Mouse (Mus musculus) midbrain, embryonic 11.5 days (tissue): ENCODE data around the gene Igsf23. TPM values are rescaled to one million over a fixed set of nuclear protein-coding genes. Genes with fewer than 3 reads are reported as not detected.
"Not testable (repeated sequence)": the region's sequence is repeated elsewhere in the genome, so short reads cannot be mapped to it uniquely, and the experiment has no call there.

Experiments used
- ATAC-seq: fragments of 200-750 bp; cut with Nextera tagmentation; 2 replicates; pipeline ENCODE4 v1.8.0; 2017; ENCODE audit warnings: moderate TSS enrichment, moderate library complexity; ENCODE audit not compliant: low FRiP score
- DNase-seq: peaks from one replicate; pipeline ENCODE4 v3.0.0; 2015; ENCODE audit warnings: low spot score; ENCODE audit errors: missing footprints
- H3K27ac ChIP-seq: fragments of 300-500 bp; sonication (generic); 2 replicates; pipeline ENCODE4 v1.5.1; 2014; ENCODE audit warnings: low read depth, low read length
- H3K27me3 ChIP-seq: fragments of 300-500 bp; sonication (generic); 2 replicates; pipeline ENCODE4 v1.6.1; 2014; ENCODE audit warnings: mild to moderate bottlenecking, low read length, moderate library complexity, mixed read lengths; ENCODE audit not compliant: control insufficient read depth, insufficient read depth
- H3K36me3 ChIP-seq: fragments of 300-500 bp; sonication (generic); 2 replicates; pipeline ENCODE4 v1.6.1; 2014; ENCODE audit warnings: mild to moderate bottlenecking, low read length, moderate library complexity, mixed read lengths; ENCODE audit not compliant: control insufficient read depth, insufficient read depth
- H3K4me1 ChIP-seq: fragments of 300-500 bp; sonication (generic); 2 replicates; pipeline ENCODE4 v1.6.1; 2014; ENCODE audit warnings: low read length; ENCODE audit not compliant: control insufficient read depth, insufficient read depth
- H3K4me2 ChIP-seq: fragments of 300-500 bp; sonication (generic); 2 replicates; pipeline ENCODE4 v1.6.1; 2014; ENCODE audit warnings: mild to moderate bottlenecking, moderate library complexity
- H3K4me3 ChIP-seq: fragments of 300-500 bp; sonication (generic); 2 replicates; pipeline ENCODE4 v1.5.1; 2014; ENCODE audit warnings: low read depth, low read length
- H3K9ac ChIP-seq: fragments of 300-500 bp; sonication (generic); 2 replicates; pipeline ENCODE4 v1.6.1; 2014; ENCODE audit warnings: low read length
- H3K9me3 ChIP-seq: fragments of 300-500 bp; sonication (generic); 2 replicates; pipeline ENCODE4 v1.6.1; 2016; ENCODE audit warnings: low read length; ENCODE audit not compliant: control insufficient read depth
- WGBS: fragments of 180-500 bp; shearing (Covaris S2); extraction: QIAGEN DNeasy Blood & Tissue Kit; methylation state at CpG from one replicate; pipeline ENCODE4 v1.1.7; 2014; 5-methylcytosine and 5-hydroxymethylcytosine counted together
- polyA plus RNA-seq: library from polyadenylated mRNA; unstranded; fragments of >200 nt; fragmentation: Nextera tagmentation; extraction: Ambion mirVana; gene quantifications from 2 replicates; pipeline ENCODE4 v1.2.1, GENCODE M21; 2014

Igsf23 gene
- polyA plus RNA-seq, 1 experiment from 2014 or later = 0.20 TPM

GRCm38 (mm10) chr7:19940256-19940655 lies 10.3 kb downstream of the Igsf23 start:
- no peaks in the 10 kb centered on the region for H3K27me3 ChIP-seq
- no peaks in the 10 kb centered on the region for H3K36me3 ChIP-seq
- H3K4me1 ChIP-seq = no peaks in the 10 kb centered on the region
- H3K9ac ChIP-seq = no peak overlapping the region
- H3K9me3 ChIP-seq = no peaks in the 10 kb centered on the region
- ATAC-seq = no peak
- no peak overlapping the region for H3K4me2 ChIP-seq
- no peak for DNase-seq
- no peak overlapping the region for H3K27ac ChIP-seq
- H3K4me3 ChIP-seq = no peak overlapping the region
- 57% methylated on average over 5 of the region's 6 CpGs for WGBS

- Histone ChIP-seq H3K9me3 (no peaks in the 10 kb centered on the region), H3K9ac (no peak overlapping the region), H3K4me3 (no peak overlapping the region), H3K27me3 (no peaks in the 10 kb centered on the region), H3K27ac (no peak overlapping the region), H3K36me3 (no peaks in the 10 kb centered on the region), H3K4me2 (no peak overlapping the region), H3K4me1 (no peaks in the 10 kb centered on the region)
- 70% methylated on average over 10 of the region's 12 CpGs for WGBS
- ATAC-seq (no peak), DNase-seq (no peak)
Observed at GRCm38 (mm10) chr7:19939555-19940235, 10.9 kb downstream of the Igsf23 start.

GRCm38 (mm10) chr7:19937229-19937821 lies 13.2 kb downstream of the Igsf23 start:
- no peak overlapping the region for H3K4me2 ChIP-seq
- DNase-seq = no peak
- no peaks in the 10 kb centered on the region for H3K36me3 ChIP-seq
- H3K27me3 ChIP-seq = no peaks in the 10 kb centered on the region
- H3K4me1 ChIP-seq = no peaks in the 10 kb centered on the region
- no peak overlapping the region for H3K27ac ChIP-seq
- 81% methylated on average over 11 of the region's 11 CpGs for WGBS
- no peak overlapping the region for H3K4me3 ChIP-seq
- no peak for ATAC-seq
- H3K9ac ChIP-seq = no peak overlapping the region
- H3K9me3 ChIP-seq = no peaks in the 10 kb centered on the region

GRCm38 (mm10) chr7:19935961-19936360 lies 14.6 kb downstream of the Igsf23 start:
- H3K9me3 ChIP-seq = no peaks in the 10 kb centered on the region
- ATAC-seq = no peak
- H3K4me1 ChIP-seq = no peaks in the 10 kb centered on the region
- DNase-seq = no peak
- H3K9ac ChIP-seq = no peak overlapping the region
- H3K27ac ChIP-seq = no peak overlapping the region
- no peaks in the 10 kb centered on the region for H3K27me3 ChIP-seq
- no peak overlapping the region for H3K4me3 ChIP-seq
- WGBS = 84% methylated on average over 6 of the region's 6 CpGs
- H3K4me2 ChIP-seq = no peak overlapping the region
- H3K36me3 ChIP-seq = no peaks in the 10 kb centered on the region

- H3K27ac ChIP-seq = no peak overlapping the region
- DNase-seq (peak; percentile 81), ATAC-seq (no peak)
- H3K27me3 ChIP-seq = no peaks in the 10 kb centered on the region
- no peaks in the 10 kb centered on the region for H3K36me3 ChIP-seq
- H3K4me1 ChIP-seq = no peaks in the 10 kb centered on the region
- H3K4me2 ChIP-seq = no peak overlapping the region
- no peak overlapping the region for H3K9ac ChIP-seq
- 83% methylated on average over 20 of the region's 20 CpGs for WGBS
- no peak overlapping the region for H3K4me3 ChIP-seq
- no peaks in the 10 kb centered on the region for H3K9me3 ChIP-seq
Observed at GRCm38 (mm10) chr7:19935171-19935751, 15.3 kb downstream of the Igsf23 start.

- peak overlapping the region; percentile 27 for H3K4me2 ChIP-seq
- no peaks in the 10 kb centered on the region for H3K27me3 ChIP-seq
- DNase-seq (no peak), ATAC-seq (peak; percentile 64; the same call in 1 of the 2 replicates)
- 0 out of 2 replicates have a peak overlapping the region, but pooled peaks have one; percentile 12 for H3K9ac ChIP-seq
- no peaks in the 10 kb centered on the region for H3K36me3 ChIP-seq
- no peaks in the 10 kb centered on the region for H3K4me1 ChIP-seq
- 30% methylated on average over 21 of the region's 21 CpGs for WGBS
- H3K9me3 ChIP-seq = no peaks in the 10 kb centered on the region
- H3K27ac ChIP-seq = no peak overlapping the region
- 0 out of 2 replicates have a peak overlapping the region, but pooled peaks have one; percentile 2 for H3K4me3 ChIP-seq
Observed at GRCm38 (mm10) chr7:19932877-19933809, 17.4 kb downstream of the Igsf23 start.

- H3K4me1 ChIP-seq = no peaks in the 10 kb centered on the region
- H3K9ac ChIP-seq = no peak overlapping the region
- ATAC-seq (0 out of 2 replicates have a peak, but pooled peaks have one; percentile 49), DNase-seq (no peak)
- H3K36me3 ChIP-seq = no peaks in the 10 kb centered on the region
- H3K27me3 ChIP-seq = no peaks in the 10 kb centered on the region
- H3K9me3 ChIP-seq = no peaks in the 10 kb centered on the region
- no peak overlapping the region for H3K27ac ChIP-seq
- WGBS = 32% methylated on average over 13 of the region's 13 CpGs
- H3K4me2 ChIP-seq = no peak overlapping the region
- H3K4me3 ChIP-seq = no peak overlapping the region
Observed at GRCm38 (mm10) chr7:19932133-19932876, 18.3 kb downstream of the Igsf23 start.

- not testable (repeated sequence) for H3K27ac ChIP-seq, H3K27me3 ChIP-seq, H3K4me2 ChIP-seq, H3K9me3 ChIP-seq, H3K4me1 ChIP-seq, ATAC-seq, H3K4me3 ChIP-seq, H3K36me3 ChIP-seq, H3K9ac ChIP-seq
- 76% methylated on average over 6 of the region's 6 CpGs for WGBS
- peak; percentile 56 for DNase-seq
Observed at GRCm38 (mm10) chr7:19930481-19930880, 20.1 kb downstream of the Igsf23 start.
